Mouse (Mus musculus): ENCODE data around the gene Cenpb. TPM values are rescaled to one million over a fixed set of nuclear protein-coding genes. Genes with fewer than 3 reads are reported as not detected.

The Cenpb gene
- polyA plus RNA-seq, 1 experiment, result 55.0 TPM

GRCm38 (mm10) chr2:131125964-131126815 lies 53.7 kb downstream of the Cenpb start:
- H3K27ac ChIP-seq (ENCODE audit: insufficient read depth, low read length), result no peak overlapping the region
- TF ChIP-seq POLR2A (IDR thresholded peaks at IDR 0.05; ENCODE audit: low read depth, low read length), result no peak
- no peak for TF ChIP-seq CTCF (IDR thresholded peaks at IDR 0.05; ENCODE audit: borderline replicate concordance, insufficient read depth, low read length)
- no peaks in the 10 kb centered on the region; the same call in 1 of the 2 replicates for H3K4me1 ChIP-seq (ENCODE audit: control insufficient read depth, insufficient read depth, low read length)
- no peak overlapping the region for H3K4me3 ChIP-seq (ENCODE audit: insufficient read depth, low read length)

Other genes with a start within 250 kb of the Cenpb start
- 3.8 and 9.4 TPM in 2 replicates for gene Gfra4, start 137.0 kb downstream of the Cenpb start, polyA plus RNA-seq (2011; ENCODE audit: insufficient read length, low read depth, missing spikeins)
- 15.6 and 23.3 TPM in 2 replicates for gene Adam33, start 116.3 kb downstream of the Cenpb start, polyA plus RNA-seq (2011; ENCODE audit: insufficient read length, low read depth, missing spikeins)
- 0.12 and 0.70 TPM in 2 replicates for gene Siglec1, start 93.3 kb downstream of the Cenpb start, polyA plus RNA-seq (2011; ENCODE audit: insufficient read length, low read depth, missing spikeins)
- gene Hspa12b, start 52.8 kb downstream of the Cenpb start, polyA plus RNA-seq (2011; ENCODE audit: insufficient read length, low read depth, missing spikeins), result 7.3 and 8.6 TPM in 2 replicates
- not detected in 2 replicates for gene Gm11037, start 46.6 kb downstream of the Cenpb start, polyA plus RNA-seq (2011; ENCODE audit: insufficient read length, low read depth, missing spikeins)
- 29.0 and 34.0 TPM in 2 replicates for gene 1700037H04Rik, start 20.0 kb downstream of the Cenpb start, polyA plus RNA-seq (2011; ENCODE audit: insufficient read length, low read depth, missing spikeins)
- 19.4 and 33.1 TPM in 2 replicates for gene Cdc25b, start 6.9 kb upstream of the Cenpb start, polyA plus RNA-seq (2011; ENCODE audit: insufficient read length, low read depth, missing spikeins)
- 4.4 and 10.8 TPM in 2 replicates for gene Spef1, start 7.2 kb upstream of the Cenpb start, polyA plus RNA-seq (2011; ENCODE audit: insufficient read length, low read depth, missing spikeins)
- 13.0 and 13.8 TPM in 2 replicates for gene Ap5s1, start 27.0 kb upstream of the Cenpb start, polyA plus RNA-seq (2011; ENCODE audit: insufficient read length, low read depth, missing spikeins)
- 23.1 and 24.8 TPM in 2 replicates for gene Mavs, start 54.0 kb upstream of the Cenpb start, polyA plus RNA-seq (2011; ENCODE audit: insufficient read length, low read depth, missing spikeins)
- 65.3 and 65.4 TPM in 2 replicates for gene Pank2, start 82.4 kb upstream of the Cenpb start, polyA plus RNA-seq (2011; ENCODE audit: insufficient read length, low read depth, missing spikeins)
- gene Rnf24, start 172.8 kb upstream of the Cenpb start, polyA plus RNA-seq (2011; ENCODE audit: insufficient read length, low read depth, missing spikeins), result 21.6 and 25.9 TPM in 2 replicates

Measured in embryonic fibroblast, embryonic 13.5 days (primary cell).